Mouse (Mus musculus): Measurements from ENCODE around the gene P3h4. TPM values are rescaled to one million over a fixed set of nuclear protein-coding genes. Genes with fewer than 3 reads are reported as not detected.

P3h4 gene
- polyA plus RNA-seq, 1 experiment from 2014 or later = 10.9 TPM

GRCm38 (mm10) chr11:100428612-100429199 lies 14.1 kb upstream of the P3h4 start:
- no peak for ATAC-seq
- Histone ChIP-seq H3K27me3 (no peaks in the 10 kb centered on the region), H3K27ac (peak overlapping the region; percentile 67), H3K4me3 (no peak overlapping the region), H3K4me1 (peaks cover 11% of the 10 kb centered on the region), H3K9me3 (replicated peaks) (no peaks in the 10 kb centered on the region), H3K9ac (no peak overlapping the region), H3K36me3 (ENCODE audit: poor library complexity, severe bottlenecking) (peaks cover 41% of the 10 kb centered on the region), H3K4me2 (no peak overlapping the region)
- 60% methylated on average over 9 of the region's 9 CpGs for WGBS

- Histone ChIP-seq H3K36me3 (ENCODE audit: poor library complexity, severe bottlenecking) (peaks cover 25% of the 10 kb centered on the region), H3K4me2 (no peak overlapping the region), H3K9me3 (replicated peaks) (no peaks in the 10 kb centered on the region), H3K9ac (no peak overlapping the region), H3K4me1 (peaks cover 11% of the 10 kb centered on the region), H3K27me3 (no peaks in the 10 kb centered on the region), H3K4me3 (no peak overlapping the region), H3K27ac (no peak overlapping the region)
- ATAC-seq = no peak
- 93% methylated on average over 3 of the region's 3 CpGs for WGBS
These were observed 12.2 kb upstream of the P3h4 start for GRCm38 (mm10) chr11:100426820-100427219.

- ATAC-seq = no peak
- H3K9me3 ChIP-seq (replicated peaks) = no peaks in the 10 kb centered on the region
- 39% methylated on average over 7 of the region's 7 CpGs for WGBS
- H3K4me1 ChIP-seq = peaks cover 11% of the 10 kb centered on the region
- H3K4me3 ChIP-seq = no peak overlapping the region
- no peak overlapping the region for H3K4me2 ChIP-seq
- H3K27me3 ChIP-seq = no peaks in the 10 kb centered on the region
- H3K9ac ChIP-seq = 0 out of 2 replicates have a peak overlapping the region, but pooled peaks have one; percentile 1
- no peak overlapping the region for H3K27ac ChIP-seq
- H3K36me3 ChIP-seq (ENCODE audit: poor library complexity, severe bottlenecking) = peaks cover 19% of the 10 kb centered on the region
These were observed 11.2 kb upstream of the P3h4 start for GRCm38 (mm10) chr11:100425851-100426250.

- WGBS = 93% methylated on average over 7 of the region's 7 CpGs
- Histone ChIP-seq H3K27me3 (no peaks in the 10 kb centered on the region), H3K36me3 (ENCODE audit: poor library complexity, severe bottlenecking) (no peaks in the 10 kb centered on the region), H3K9ac (no peak overlapping the region), H3K4me1 (peaks cover 9% of the 10 kb centered on the region), H3K4me2 (no peak overlapping the region), H3K4me3 (no peak overlapping the region), H3K27ac (no peak overlapping the region), H3K9me3 (replicated peaks) (no peaks in the 10 kb centered on the region)
- ATAC-seq = no peak
These were observed 9.2 kb upstream of the P3h4 start for GRCm38 (mm10) chr11:100423836-100424235.

- no peaks in the 10 kb centered on the region for H3K36me3 ChIP-seq (ENCODE audit: poor library complexity, severe bottlenecking)
- ATAC-seq = no peak
- H3K4me1 ChIP-seq = peaks cover 4% of the 10 kb centered on the region; the same call in 1 of the 2 replicates
- H3K27me3 ChIP-seq = peaks cover 8% of the 10 kb centered on the region
- H3K9me3 ChIP-seq (replicated peaks) = no peaks in the 10 kb centered on the region
- no peak overlapping the region for H3K4me3 ChIP-seq
- H3K4me2 ChIP-seq = no peak overlapping the region
- no peak overlapping the region for H3K9ac ChIP-seq
- 75% methylated on average over 8 of the region's 8 CpGs for WGBS
- no peak overlapping the region for H3K27ac ChIP-seq
These were observed 6.9 kb upstream of the P3h4 start for GRCm38 (mm10) chr11:100421537-100421936.

GRCm38 (mm10) chr11:100414914-100415822 lies 532 bp upstream of the P3h4 start, which contains the start of gene Fkbp10:
Fkbp10 (plus strand) TSS chr11:100415697.
- H3K4me2 ChIP-seq = peak within 1 kb of the TSS; percentile 67
- peaks cover 33% of the 10 kb centered on the region for H3K4me1 ChIP-seq
- ATAC-seq = peak; percentile 37; the same call in 1 of the 2 replicates
- no peaks in the 10 kb centered on the region for H3K9me3 ChIP-seq (replicated peaks)
- peaks cover 34% of the 10 kb centered on the region for H3K27me3 ChIP-seq
- peak within 1 kb of the TSS; percentile 55 for H3K4me3 ChIP-seq
- peak within 1 kb of the TSS; percentile 74 for H3K9ac ChIP-seq
- 0 out of 2 replicates have a peak within 1 kb of the TSS, but pooled peaks have one; percentile 27 for H3K27ac ChIP-seq
- no peaks in the 10 kb centered on the region for H3K36me3 ChIP-seq (ENCODE audit: poor library complexity, severe bottlenecking)
- under 1% methylated on average over 31 of the region's 31 CpGs for WGBS

- Histone ChIP-seq H3K36me3 (ENCODE audit: poor library complexity, severe bottlenecking) (no peaks in the 10 kb centered on the region), H3K9me3 (replicated peaks) (no peaks in the 10 kb centered on the region), H3K4me1 (peaks cover 33% of the 10 kb centered on the region), H3K4me2 (peak overlapping the region; percentile 67), H3K27me3 (peaks cover 34% of the 10 kb centered on the region), H3K4me3 (peak overlapping the region; percentile 55), H3K27ac (no peak overlapping the region), H3K9ac (peak overlapping the region; percentile 74)
- ATAC-seq = no peak
- WGBS = 83% methylated on average over 11 of the region's 11 CpGs
These were observed 1.1 kb downstream of the P3h4 start for GRCm38 (mm10) chr11:100413541-100413940.

- Histone ChIP-seq H3K27me3 (peaks cover 28% of the 10 kb centered on the region), H3K27ac (no peak overlapping the region), H3K36me3 (ENCODE audit: poor library complexity, severe bottlenecking) (no peaks in the 10 kb centered on the region), H3K4me3 (no peak overlapping the region), H3K9ac (no peak overlapping the region; the same call in 1 of the 2 replicates), H3K4me2 (no peak overlapping the region), H3K4me1 (peaks cover 33% of the 10 kb centered on the region), H3K9me3 (replicated peaks) (no peaks in the 10 kb centered on the region)
- ATAC-seq = no peak
- 85% methylated on average over 11 of the region's 11 CpGs for WGBS
These were observed 2.9 kb downstream of the P3h4 start for GRCm38 (mm10) chr11:100411736-100412135.

GRCm38 (mm10) chr11:100409686-100410085 lies 5.0 kb downstream of the P3h4 start:
- Histone ChIP-seq H3K27ac (no peak overlapping the region), H3K4me2 (no peak overlapping the region), H3K27me3 (peaks cover 7% of the 10 kb centered on the region), H3K36me3 (ENCODE audit: poor library complexity, severe bottlenecking) (no peaks in the 10 kb centered on the region), H3K9ac (no peak overlapping the region), H3K4me3 (no peak overlapping the region), H3K9me3 (replicated peaks) (no peaks in the 10 kb centered on the region), H3K4me1 (peaks cover 22% of the 10 kb centered on the region)
- ATAC-seq = no peak
- 83% methylated on average over 3 of the region's 3 CpGs for WGBS

- Histone ChIP-seq H3K27me3 (peaks cover 6% of the 10 kb centered on the region; the same call in 1 of the 2 replicates), H3K4me3 (no peak overlapping the region), H3K9ac (no peak overlapping the region), H3K4me1 (peaks cover 17% of the 10 kb centered on the region), H3K9me3 (replicated peaks) (no peaks in the 10 kb centered on the region), H3K27ac (no peak overlapping the region), H3K36me3 (ENCODE audit: poor library complexity, severe bottlenecking) (no peaks in the 10 kb centered on the region), H3K4me2 (no peak overlapping the region)
- 91% methylated on average over 12 of the region's 12 CpGs for WGBS
- no peak for ATAC-seq
These were observed 5.7 kb downstream of the P3h4 start for GRCm38 (mm10) chr11:100408835-100409462.

- no peaks in the 10 kb centered on the region for H3K27me3 ChIP-seq
- no peaks in the 10 kb centered on the region for H3K9me3 ChIP-seq (replicated peaks)
- no peak overlapping the region for H3K4me2 ChIP-seq
- ATAC-seq = peak; percentile 19; the same call in 1 of the 2 replicates
- H3K36me3 ChIP-seq (ENCODE audit: poor library complexity, severe bottlenecking) = no peaks in the 10 kb centered on the region
- no peak overlapping the region for H3K27ac ChIP-seq
- H3K4me1 ChIP-seq = peaks cover 10% of the 10 kb centered on the region; the same call in 1 of the 2 replicates
- 41% methylated on average over 10 of the region's 10 CpGs for WGBS
- H3K9ac ChIP-seq = no peak overlapping the region
- no peak overlapping the region for H3K4me3 ChIP-seq
These were observed 6.4 kb downstream of the P3h4 start for GRCm38 (mm10) chr11:100408076-100408834.
